Mouse (Mus musculus): ENCODE measurements at regions not wholly inside any gene's neighbourhood (a gene's known extent, or its start where the extent isn't known, plus 50 kb on each side); places are given as distances from the start of the nearest gene placed in this dataset.

- no peak for TF ChIP-seq POLR2A (IDR thresholded peaks at IDR 0.05; ENCODE audit: borderline replicate concordance, control insufficient read depth, low read depth, low read length)
- no peak for TF ChIP-seq CTCF (IDR thresholded peaks at IDR 0.05; ENCODE audit: control insufficient read depth, insufficient read depth, low read length)
These were observed 169.3 kb downstream of the Mex3b start for GRCm38 (mm10) chr7:83036397-83036796.

All from bone marrow, adult 2 months (tissue).